Mouse (Mus musculus) kidney, adult 2 months (tissue): ENCODE results near the gene Selenon. TPM values are rescaled to one million over a fixed set of nuclear protein-coding genes. Genes with fewer than 3 reads are reported as not detected.

Source experiments
- DNase-seq: peaks from one replicate; pipeline ENCODE4 v3.0.0; 2021
- H3K27ac ChIP-seq: fragments of 200-500 bp; 2 replicates; pipeline ENCODE4 v1.5.1; 2012; ENCODE audit warnings: low read depth, low read length, control low read depth, inconsistent platforms; ENCODE audit not compliant: insufficient read depth
- H3K27me3 ChIP-seq: fragments of 200-500 bp; replicated peaks from 2 replicates; pipeline ENCODE4 v1.6.1; 2012; ENCODE audit warnings: mild to moderate bottlenecking, moderate library complexity, low read length, inconsistent platforms; ENCODE audit not compliant: control insufficient read depth, insufficient read depth
- H3K36me3 ChIP-seq: fragments of 200-500 bp; 2 replicates; pipeline ENCODE4 v1.6.1; 2012; ENCODE audit warnings: mild to moderate bottlenecking, moderate library complexity, low read length, inconsistent platforms; ENCODE audit not compliant: control insufficient read depth, insufficient read depth
- H3K4me1 ChIP-seq: fragments of 200-500 bp; 2 replicates; pipeline ENCODE4 v1.6.1; 2011; ENCODE audit warnings: low read length; ENCODE audit not compliant: control insufficient read depth, insufficient read depth
- H3K4me3 ChIP-seq: fragments of 200-500 bp; 2 replicates; pipeline ENCODE4 v1.5.1; 2011; ENCODE audit warnings: mild to moderate bottlenecking, low read depth, low read length, control low read depth; ENCODE audit not compliant: insufficient read depth
- CTCF ChIP-seq: fragments of 200-500 bp; conservative IDR thresholded peaks from 2 replicates; pipeline ENCODE4 v1.5.1; 2011; ENCODE audit warnings: low read depth, mild to moderate bottlenecking, control low read depth, low read length, moderate library complexity, mixed read lengths; ENCODE audit not compliant: insufficient read depth, insufficient read length
- POLR2A ChIP-seq: fragments of 200-500 bp; IDR thresholded peaks from one replicate; pipeline ENCODE4 v1.6.1; 2011; ENCODE audit warnings: low read depth, low read length, control low read depth
- WGBS: fragments of 180-500 bp; shearing (Covaris S2); methylation state at CpG from one replicate; pipeline ENCODE4 v1.1.7; 2018; 5-methylcytosine and 5-hydroxymethylcytosine counted together
- polyA plus RNA-seq: library from polyadenylated mRNA; depleted of rRNA; stranded (reverse); fragments of >200 nt; gene quantifications from 2 replicates; pipeline ENCODE4 v1.2.3, GENCODE M21; 2012

Gene Selenon
- polyA plus RNA-seq, 1 experiment = 9.8 TPM

- Histone ChIP-seq H3K4me3 (no peak overlapping the region), H3K27ac (no peak overlapping the region), H3K27me3 (no peaks in the 10 kb centered on the region), H3K36me3 (no peaks in the 10 kb centered on the region), H3K4me1 (no peaks in the 10 kb centered on the region)
- WGBS = 33% methylated on average over 16 of the region's 16 CpGs
- no peak for DNase-seq
- TF ChIP-seq POLR2A (no peak), CTCF (no peak)
These were observed 5.8 kb upstream of the Selenon start for GRCm38 (mm10) chr4:134557626-134558249.

GRCm38 (mm10) chr4:134555956-134556580, 4.1 kb upstream of the Selenon start:
- Histone ChIP-seq H3K4me1 (no peaks in the 10 kb centered on the region), H3K27me3 (no peaks in the 10 kb centered on the region), H3K36me3 (no peaks in the 10 kb centered on the region), H3K4me3 (no peak overlapping the region), H3K27ac (no peak overlapping the region)
- DNase-seq = no peak
- 57% methylated on average over 8 of the region's 8 CpGs for WGBS
- TF ChIP-seq CTCF (peak; percentile 40; the same call in 1 of the 2 replicates), POLR2A (no peak)

DNA sequence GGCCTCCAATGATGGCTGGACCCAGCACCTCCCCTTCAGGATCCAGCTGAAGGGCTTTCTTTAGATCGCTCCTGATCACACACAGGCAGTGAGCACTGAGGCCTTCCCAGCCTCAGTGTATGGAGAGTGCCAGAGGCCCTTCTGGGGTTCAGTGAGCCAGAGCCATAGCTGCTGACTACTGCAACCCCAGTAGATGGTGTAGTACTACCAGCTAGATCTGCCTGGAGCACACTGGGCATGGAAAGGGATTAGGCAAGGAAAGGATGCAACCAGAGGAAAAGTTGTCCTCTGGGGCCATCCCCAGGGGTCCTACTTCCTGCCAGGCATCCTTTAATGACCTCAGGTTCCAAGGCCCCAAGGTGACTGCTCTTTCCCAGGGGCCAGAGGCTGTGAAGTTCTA, 1.7 kb upstream of the Selenon start:
- Histone ChIP-seq H3K27ac (no peak overlapping the region), H3K27me3 (no peaks in the 10 kb centered on the region), H3K4me1 (no peaks in the 10 kb centered on the region), H3K4me3 (no peak overlapping the region), H3K36me3 (no peaks in the 10 kb centered on the region)
- TF ChIP-seq CTCF = no peak; the same call in 1 of the 2 replicates
- no peak for TF ChIP-seq POLR2A
- no peak for DNase-seq
- 86% methylated on average over 1 of the region's 1 CpGs for WGBS

GRCm38 (mm10) chr4:134549899-134550298, 2.1 kb downstream of the Selenon start:
- no peaks in the 10 kb centered on the region for H3K36me3 ChIP-seq

DNA sequence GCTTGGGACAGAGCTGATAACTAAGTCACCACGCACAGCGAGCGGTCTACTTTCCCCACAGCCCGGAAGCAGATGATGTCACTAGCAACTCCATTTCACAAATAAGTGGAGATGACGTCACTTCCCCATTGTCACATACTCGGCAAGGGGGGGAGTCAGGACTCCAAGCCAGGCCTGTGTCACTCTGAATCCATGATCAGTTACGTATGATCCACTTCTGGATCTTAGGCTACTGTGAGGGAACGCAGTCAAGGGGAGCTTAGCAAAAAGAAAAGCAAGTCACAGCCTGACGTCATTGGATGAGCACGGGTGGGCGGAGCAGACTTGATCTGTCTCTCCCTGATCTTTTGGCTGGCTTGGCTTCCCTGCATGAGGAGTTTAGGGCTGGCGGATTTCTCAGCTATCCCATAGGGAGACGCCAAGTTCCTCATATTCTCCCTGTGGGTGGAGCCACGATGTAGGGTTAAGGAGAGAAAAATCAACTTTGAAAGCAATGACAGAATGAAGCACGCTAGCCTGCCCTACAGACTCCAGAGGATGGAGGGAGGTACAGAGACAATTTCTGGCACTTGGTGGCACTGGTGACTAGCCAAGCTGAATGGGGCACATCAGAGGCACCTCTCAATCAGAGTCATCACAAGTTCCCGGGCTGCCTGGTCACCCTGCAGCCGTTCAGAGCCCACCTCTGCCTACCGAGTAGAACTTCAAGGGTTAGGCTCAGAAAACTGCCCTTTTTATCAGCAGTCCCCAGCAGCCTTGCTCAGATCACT, 3.6 kb downstream of the Selenon start:
- no peak for DNase-seq
- TF ChIP-seq POLR2A = no peak
- whole genome bisulfite sequencing = 67% methylated on average over 18 of the region's 18 CpGs
- H3K4me1 ChIP-seq = no peaks in the 10 kb centered on the region
- no peak overlapping the region for H3K4me3 ChIP-seq
- no peaks in the 10 kb centered on the region for H3K27me3 ChIP-seq
- H3K27ac ChIP-seq = no peak overlapping the region
- no peaks in the 10 kb centered on the region for H3K36me3 ChIP-seq

More at GRCm38 (mm10) chr4:134549899-134550298, 2.1 kb downstream of the Selenon start:
- 97% methylated on average over 8 of the region's 8 CpGs for WGBS
- DNase-seq = no peak
- no peak for TF ChIP-seq POLR2A
- no peak for TF ChIP-seq CTCF
- Histone ChIP-seq H3K4me1 (no peaks in the 10 kb centered on the region), H3K27ac (no peak overlapping the region), H3K4me3 (no peak overlapping the region), H3K27me3 (no peaks in the 10 kb centered on the region)

DNA sequence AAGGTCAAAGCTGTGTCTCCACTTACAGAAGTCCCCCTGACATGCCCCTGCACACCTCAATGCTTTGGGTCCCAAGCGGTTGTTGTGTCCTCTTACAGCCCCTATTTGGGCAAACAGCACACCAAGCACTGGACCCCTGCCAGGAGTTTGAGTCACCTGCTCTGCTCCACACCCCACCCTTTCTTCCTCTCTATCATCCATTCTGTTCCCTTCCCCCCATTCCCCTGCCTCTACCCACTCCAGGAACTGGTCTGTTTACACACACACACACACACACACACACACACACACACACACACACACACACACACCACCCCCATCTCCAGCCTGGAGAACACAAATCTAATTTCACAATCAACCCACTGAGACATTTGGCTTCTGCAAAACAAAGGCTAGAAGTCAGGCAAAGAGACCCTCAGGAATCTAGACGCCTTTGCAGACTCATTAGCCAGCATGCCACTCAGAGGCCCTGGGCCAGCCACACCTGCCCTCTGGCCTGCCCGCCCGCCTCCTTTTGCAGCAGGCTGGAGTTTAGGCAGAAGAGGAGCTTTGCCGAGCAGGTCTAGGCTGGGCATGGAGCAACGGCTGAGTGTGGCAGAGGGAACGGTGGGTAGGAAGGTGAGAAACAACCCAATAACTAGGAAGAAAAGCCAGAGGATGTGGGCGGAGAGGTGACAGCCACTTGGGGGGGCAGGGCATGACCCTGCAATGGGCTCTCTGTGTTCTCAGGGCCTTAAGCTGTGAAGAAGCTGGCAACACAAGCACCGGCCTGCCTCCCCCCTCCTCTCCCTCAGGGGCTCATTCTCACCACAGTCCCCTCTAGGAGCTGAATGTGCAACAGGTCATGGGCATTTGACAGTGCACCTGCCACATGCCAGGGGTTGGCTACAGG, 4.9 kb downstream of the Selenon start:
- no peaks in the 10 kb centered on the region for H3K4me1 ChIP-seq
- no peaks in the 10 kb centered on the region for H3K36me3 ChIP-seq
- no peak overlapping the region for H3K27ac ChIP-seq
- DNase-seq = no peak
- 70% methylated on average over 9 of the region's 9 CpGs for WGBS
- H3K27me3 ChIP-seq = no peaks in the 10 kb centered on the region
- no peak for TF ChIP-seq CTCF
- no peak for TF ChIP-seq POLR2A
- no peak overlapping the region for H3K4me3 ChIP-seq
